Mouse (Mus musculus) adrenal gland (tissue): ENCODE results near the gene Notch2.
"Not testable (repeated sequence)": the region's sequence is repeated elsewhere in the genome, so short reads cannot be mapped to it uniquely, and the experiment has no call there.

ENCODE experiments used
- intact Hi-C: fragments of 180-260 bp; cut with DNase I; formaldehyde crosslinking; loops from one replicate; pipeline ENCODE4 v1.15.1; 2025

Gene Notch2

DNA sequence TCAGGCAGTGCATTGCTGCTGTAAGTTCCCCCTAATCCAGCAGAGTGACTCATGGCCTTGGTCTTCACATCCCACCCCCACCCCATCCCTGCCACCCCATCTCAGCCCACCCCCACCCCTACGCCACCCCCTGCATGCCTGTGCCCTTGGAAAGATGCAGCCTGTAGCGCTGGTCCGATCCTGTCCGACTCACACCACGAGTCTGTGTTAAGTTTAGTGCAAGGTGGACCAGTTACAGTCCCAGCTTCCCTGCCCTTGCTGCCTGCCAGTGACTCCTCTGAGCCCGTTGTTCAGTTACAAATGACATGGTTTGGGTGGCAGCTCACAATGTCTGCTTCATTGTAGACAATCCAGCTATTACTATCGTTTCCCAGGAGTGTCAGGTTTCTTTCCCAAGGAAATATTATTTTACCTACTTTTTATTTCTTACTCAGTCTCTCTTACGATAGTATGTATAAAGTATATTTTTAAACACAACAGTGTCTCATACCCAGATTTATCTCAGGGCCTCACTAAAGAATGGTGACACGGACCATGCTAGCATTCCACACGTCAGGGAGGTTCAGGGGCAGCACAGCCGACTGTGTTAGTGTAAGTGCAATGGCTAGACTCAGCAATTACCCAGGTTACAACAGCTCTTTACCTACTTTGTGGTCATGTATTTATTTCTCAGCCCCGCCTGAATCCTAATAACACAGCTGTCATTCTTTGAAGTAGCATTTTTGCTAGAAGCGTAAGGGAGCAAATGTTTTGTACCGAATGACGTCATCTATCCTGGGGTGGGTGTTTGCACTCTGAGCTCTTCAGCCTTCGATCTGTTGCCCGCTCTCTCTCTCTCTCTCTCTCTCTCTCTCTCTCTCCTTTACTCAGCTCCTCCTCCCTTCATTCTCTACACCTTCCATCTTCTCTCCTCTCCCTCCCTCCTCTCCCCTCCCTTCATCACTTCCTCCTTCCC is 81.6 kb downstream of the Notch2 start:
- intact Hi-C loops = no loop called here

GRCm38 (mm10) chr3:98096981-98097380 is 83.7 kb downstream of the Notch2 start:
- intact Hi-C loops = no loop called here

- intact Hi-C loops = no loop called here
Observed at GRCm38 (mm10) chr3:98098676-98099075, 85.3 kb downstream of the Notch2 start.

DNA sequence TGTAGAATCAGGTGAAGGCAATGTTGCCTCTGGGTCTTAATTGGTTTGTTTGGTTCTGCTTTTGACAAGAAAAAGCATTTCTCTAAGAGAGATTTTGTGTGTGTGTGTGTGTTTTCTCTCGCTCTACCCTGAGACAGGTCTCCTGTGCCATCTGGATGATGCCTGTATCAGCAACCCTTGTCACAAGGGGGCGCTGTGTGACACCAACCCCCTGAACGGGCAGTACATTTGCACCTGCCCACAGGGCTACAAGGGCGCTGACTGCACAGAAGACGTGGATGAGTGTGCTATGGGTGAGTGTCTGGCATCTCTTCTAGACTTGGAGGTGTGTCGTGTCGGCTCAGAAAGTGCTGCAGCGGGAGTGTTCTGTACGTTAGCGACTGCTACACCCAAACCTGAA is 86.0 kb downstream of the Notch2 start:
- intact Hi-C loops = no loop called here

GRCm38 (mm10) chr3:98101541-98101940 is 88.2 kb downstream of the Notch2 start:
- intact Hi-C loops = loop anchor here (10.0 kb wide), 1 partner anchor 177 kb away; no protein-coding TSS in a partner anchor

GRCm38 (mm10) chr3:98104851-98105471 is 91.6 kb downstream of the Notch2 start:
- intact Hi-C loops = loop anchor here (10.0 kb wide), 1 partner anchor 180 kb away; no protein-coding TSS in a partner anchor

GRCm38 (mm10) chr3:98105496-98105895 is 92.2 kb downstream of the Notch2 start:
- intact Hi-C loops = loop anchor here (10.0 kb wide), 1 partner anchor 181 kb away; no protein-coding TSS in a partner anchor

DNA sequence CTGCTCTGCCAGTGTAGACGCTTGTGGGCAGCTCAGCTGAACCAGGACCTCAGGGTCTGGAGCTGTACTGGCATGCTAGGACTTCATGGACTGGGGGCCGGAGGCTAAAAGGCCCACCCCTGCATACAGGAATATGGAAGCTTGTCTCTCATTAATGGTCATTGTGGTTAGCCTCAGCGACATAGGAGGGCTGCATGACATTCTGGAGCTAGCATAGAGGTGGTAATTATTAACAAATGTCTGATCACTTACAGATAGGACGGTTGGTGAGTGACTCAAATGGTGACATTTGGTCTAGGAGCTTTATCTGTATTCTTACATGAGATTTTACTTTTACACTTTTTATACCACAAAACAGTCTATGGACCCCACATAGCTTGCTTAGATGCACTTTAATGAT is 92.8 kb downstream of the Notch2 start:
- intact Hi-C loops = loop anchor here (10.0 kb wide), 1 partner anchor 181 kb away; no protein-coding TSS in a partner anchor

- intact Hi-C loops = loop anchor here (10.0 kb wide), 1 partner anchor 182 kb away; no protein-coding TSS in a partner anchor
Observed at GRCm38 (mm10) chr3:98106590-98107313, 93.4 kb downstream of the Notch2 start.

DNA sequence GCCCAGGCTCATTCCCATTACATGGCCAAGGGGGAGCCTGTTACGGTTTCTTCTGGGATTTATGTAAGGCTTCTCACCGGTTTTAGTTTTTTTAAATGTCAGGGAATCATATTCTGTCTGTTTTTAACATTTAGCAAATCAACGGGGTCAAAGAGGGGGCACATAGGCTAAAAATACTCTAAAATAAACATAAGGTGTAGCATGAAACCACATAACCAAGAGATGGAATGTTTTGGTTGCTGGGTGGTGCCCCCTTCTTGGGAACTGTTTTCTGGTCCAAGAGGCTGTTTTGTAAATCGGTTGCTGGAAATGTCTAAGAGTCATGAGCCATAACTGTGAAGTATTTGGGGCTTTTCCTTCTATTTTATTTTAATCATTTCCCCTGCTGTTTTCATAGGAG is 95.1 kb downstream of the Notch2 start:
- intact Hi-C loops = loop anchor here (10.0 kb wide), 1 partner anchor 184 kb away; no protein-coding TSS in a partner anchor

DNA sequence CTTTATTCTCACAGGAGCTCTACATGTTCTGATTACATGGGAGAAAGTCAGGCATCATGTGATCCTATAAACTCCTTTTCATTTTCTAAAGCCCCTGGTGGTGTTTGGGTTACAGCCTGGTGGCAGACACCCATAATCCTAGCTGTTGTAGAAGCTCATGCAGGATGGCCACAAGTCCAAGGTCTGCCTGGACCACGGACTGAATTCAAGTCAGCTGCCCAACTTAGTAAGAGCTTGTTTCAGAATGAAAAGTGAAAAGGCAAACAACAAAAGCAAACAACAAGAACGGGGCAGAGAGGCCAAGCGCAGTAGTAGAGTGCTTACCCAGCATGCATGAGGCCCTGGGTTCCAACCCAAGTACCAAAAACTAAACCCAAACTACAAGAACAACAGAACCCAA is 95.5 kb downstream of the Notch2 start:
- intact Hi-C loops = loop anchor here (10.0 kb wide), 1 partner anchor 184 kb away; no protein-coding TSS in a partner anchor

DNA sequence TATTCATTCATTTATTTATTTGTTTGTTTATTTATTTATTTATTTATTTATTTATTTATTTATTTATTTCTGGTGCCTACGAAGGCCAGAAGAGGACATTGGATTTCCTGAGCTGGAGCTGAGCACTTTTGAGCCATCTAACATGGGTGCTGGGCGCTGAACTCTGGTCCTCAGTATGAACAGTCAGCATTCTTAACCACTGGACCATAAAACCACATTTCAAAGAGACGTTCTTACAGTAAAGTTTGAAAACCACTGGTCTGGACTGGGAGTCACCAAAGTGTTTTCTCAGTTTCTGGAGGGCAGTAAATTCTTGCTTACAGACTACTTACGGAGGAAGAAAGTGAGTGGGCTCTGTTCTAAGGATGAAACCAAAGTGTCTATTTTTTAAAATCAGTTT is 97.3 kb downstream of the Notch2 start:
- intact Hi-C loops = no loop called here

- intact Hi-C loops = no loop called here
Observed at GRCm38 (mm10) chr3:98118252-98118651, 104.9 kb downstream of the Notch2 start.

GRCm38 (mm10) chr3:98119338-98119737 is 106.0 kb downstream of the Notch2 start:
- intact Hi-C loops = no loop called here

DNA sequence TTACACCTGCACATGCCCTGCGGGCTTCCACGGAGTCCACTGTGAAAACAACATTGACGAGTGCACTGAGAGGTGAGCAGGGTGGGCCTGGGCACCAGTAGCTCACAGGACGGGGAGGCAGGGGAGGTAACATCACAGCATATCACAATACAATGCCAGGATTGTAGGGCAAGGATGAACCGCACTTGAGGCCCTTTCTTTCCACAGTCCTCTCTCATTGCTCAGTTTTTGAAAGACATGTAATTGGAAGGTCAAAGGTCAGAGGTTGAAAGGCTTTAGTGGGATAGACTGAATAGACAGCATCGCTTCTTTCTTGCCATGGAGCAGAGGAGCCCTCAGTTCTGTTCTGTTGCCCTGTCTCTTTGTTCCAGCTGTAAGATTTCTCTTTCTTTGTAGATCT is 107.6 kb downstream of the Notch2 start:
- intact Hi-C loops = no loop called here

GRCm38 (mm10) chr3:98127775-98128174 is 114.4 kb downstream of the Notch2 start:
- intact Hi-C loops = no loop called here

- intact Hi-C loops = no loop called here
Observed at GRCm38 (mm10) chr3:98128716-98129115, 115.4 kb downstream of the Notch2 start.

DNA sequence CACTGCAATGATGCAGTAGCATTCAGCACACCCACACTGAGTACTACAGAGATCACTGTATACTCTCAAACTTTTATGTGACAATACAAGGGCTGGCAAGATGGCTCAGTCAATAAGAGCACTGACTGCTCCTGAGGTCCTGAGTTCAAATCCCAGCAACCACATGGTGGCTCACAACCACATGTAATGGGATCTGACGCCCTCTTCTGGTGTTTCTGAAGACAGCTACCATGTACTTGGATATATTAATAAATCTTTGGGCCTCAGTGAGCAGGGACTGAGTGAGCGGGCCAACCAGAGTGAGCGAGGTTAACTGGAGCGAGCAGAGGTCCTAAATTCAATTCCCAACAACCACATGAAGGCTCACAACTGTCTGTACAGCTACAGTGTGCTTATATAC is 118.8 kb downstream of the Notch2 start:
- intact Hi-C loops = not testable (repeated sequence)

GRCm38 (mm10) chr3:98132636-98133035 is 119.3 kb downstream of the Notch2 start:
- intact Hi-C loops = no loop called here

DNA sequence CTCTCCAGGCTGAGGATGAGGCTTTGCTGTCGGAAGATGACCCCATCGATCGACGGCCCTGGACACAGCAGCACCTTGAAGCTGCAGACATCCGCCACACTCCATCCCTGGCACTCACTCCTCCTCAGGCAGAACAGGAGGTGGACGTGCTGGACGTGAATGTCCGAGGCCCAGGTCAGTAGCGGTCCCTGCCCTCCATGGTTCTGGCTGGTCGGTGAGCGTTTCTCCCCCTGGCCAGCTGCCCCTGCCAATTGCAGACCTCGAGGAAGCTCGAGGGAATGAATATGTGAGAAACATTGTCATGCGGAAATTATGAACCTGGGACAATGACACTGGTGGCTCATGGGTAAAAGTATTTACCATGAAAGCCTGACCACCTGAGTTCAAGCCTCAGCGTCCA is 128.1 kb downstream of the Notch2 start:
- intact Hi-C loops = no loop called here

DNA sequence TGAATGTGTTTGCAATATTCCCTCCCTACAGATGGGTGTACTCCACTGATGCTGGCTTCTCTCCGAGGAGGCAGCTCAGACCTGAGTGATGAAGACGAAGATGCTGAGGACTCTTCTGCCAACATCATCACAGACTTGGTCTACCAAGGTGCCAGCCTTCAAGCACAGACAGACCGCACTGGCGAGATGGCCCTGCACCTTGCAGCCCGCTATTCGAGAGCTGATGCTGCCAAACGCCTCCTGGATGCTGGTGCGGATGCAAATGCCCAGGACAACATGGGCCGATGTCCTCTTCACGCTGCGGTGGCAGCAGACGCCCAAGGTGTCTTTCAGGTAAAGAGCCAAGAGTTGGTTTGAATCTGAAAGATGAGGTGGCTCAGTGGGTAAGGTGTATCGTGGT is 129.5 kb downstream of the Notch2 start:
- intact Hi-C loops = no loop called here
